Mouse (Mus musculus) cerebellum, adult 9-10 months (tissue): ENCODE measurements at regions not wholly inside any gene's neighbourhood (a gene's known extent, or its start where the extent isn't known, plus 50 kb on each side); places are given as distances from the start of the nearest gene placed in this dataset.

Experiments used
- DNase-seq: peaks from one replicate; pipeline ENCODE4 v3.0.0; 2022

GRCm38 (mm10) chr3:159121626-159122025, 373.6 kb upstream of the Depdc1a start:
- DNase-seq: peak; percentile 28

GRCm38 (mm10) chr3:159143867-159144266, 351.4 kb upstream of the Depdc1a start:
- DNase-seq: no peak

- DNase-seq: no peak
Measured at GRCm38 (mm10) chr3:159181504-159181903, 313.7 kb upstream of the Depdc1a start.

DNA sequence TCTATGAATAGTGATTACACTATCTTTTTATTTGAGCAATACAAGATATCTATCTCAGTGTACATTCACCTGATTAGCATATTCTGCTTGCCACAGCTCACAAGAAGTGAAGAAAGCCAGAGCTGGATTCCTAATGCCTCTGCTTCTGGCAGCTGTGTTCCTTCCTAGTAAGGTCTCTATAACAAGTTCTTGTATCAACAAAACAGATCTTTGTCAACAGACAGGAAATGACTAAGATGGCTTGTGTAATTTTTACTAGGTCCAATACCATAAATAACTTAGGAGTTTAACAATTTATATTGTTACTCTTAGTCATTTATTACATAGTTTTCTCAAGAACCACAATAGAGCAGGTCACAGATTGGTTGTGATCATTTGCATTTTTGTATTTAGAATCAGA, 302.0 kb upstream of the Depdc1a start:
- DNase-seq: no peak
